Mouse (Mus musculus) thymus, postnatal 0 days (tissue): Measurements from ENCODE around the gene Mgat3. TPM values are rescaled to one million over a fixed set of nuclear protein-coding genes. Genes with fewer than 3 reads are reported as not detected.
A peak's percentile ranks its signal among the peaks of the same experiment; 100 is the strongest.

Experiments used
- DNase-seq: peaks from one replicate; pipeline ENCODE4 v3.0.0-alpha.2; 2015; ENCODE audit warnings: low spot score
- polyA plus RNA-seq: library from polyadenylated mRNA; unstranded; fragments of >200 nt; fragmentation: Nextera tagmentation; extraction: Ambion mirVana; gene quantifications from 2 replicates; pipeline ENCODE4 v1.2.1, GENCODE M21; 2015

The Mgat3 gene
- polyA plus RNA-seq, 1 experiment from 2014 or later: 5.0 TPM

- DNase-seq: no peak
These were observed 86.0 kb downstream of the Mgat3 start for GRCm38 (mm10) chr15:80259406-80260045.

GRCm38 (mm10) chr15:80260677-80261076 lies 87.2 kb downstream of the Mgat3 start:
- DNase-seq: peak; percentile 69

- no peak for DNase-seq
These were observed 87.6 kb downstream of the Mgat3 start for GRCm38 (mm10) chr15:80261100-80261499.

GRCm38 (mm10) chr15:80263610-80264575 lies 90.4 kb downstream of the Mgat3 start, which contains the start of gene Rps19bp1:
Rps19bp1 (minus strand) TSS chr15:80264315.
- peak; percentile 95 for DNase-seq

Other genes starting within 250 kb of the Mgat3 start
- gene Cbx7, start 202.6 kb upstream of the Mgat3 start, polyA plus RNA-seq: 8.3 and 10.1 TPM in 2 replicates
- gene Pdgfb, start 158.7 kb upstream of the Mgat3 start, polyA plus RNA-seq: 2.2 and 2.7 TPM in 2 replicates
- gene Syngr1, start 82.4 kb upstream of the Mgat3 start, polyA plus RNA-seq: 74.1 and 74.5 TPM in 2 replicates
- 1,085 and 1,101 TPM in 2 replicates for gene Rpl3, start 81.9 kb upstream of the Mgat3 start, polyA plus RNA-seq
- 37.3 and 38.2 TPM in 2 replicates for gene Tab1, start 40.6 kb upstream of the Mgat3 start, polyA plus RNA-seq
- 25.3 and 27.7 TPM in 2 replicates for gene Mief1, start 60.3 kb downstream of the Mgat3 start, polyA plus RNA-seq
- gene AC140267.1, start 62.1 kb downstream of the Mgat3 start, polyA plus RNA-seq: not detected in 2 replicates
- 103 and 106 TPM in 2 replicates for gene Atf4, start 81.5 kb downstream of the Mgat3 start, polyA plus RNA-seq
- gene Rps19bp1, start 90.6 kb downstream of the Mgat3 start, polyA plus RNA-seq: 56.7 and 58.4 TPM in 2 replicates
- 0.01 and 0.03 TPM in 2 replicates for gene Cacna1i, start 113.5 kb downstream of the Mgat3 start, polyA plus RNA-seq